Mouse (Mus musculus) liver, embryonic 11.5 days (tissue): Measurements from ENCODE around the gene Chchd6. TPM values are rescaled to one million over a fixed set of nuclear protein-coding genes. Genes with fewer than 3 reads are reported as not detected.

Experiments
- ATAC-seq: fragments of 200-750 bp; cut with Nextera tagmentation; replicated peaks from 2 replicates; pipeline ENCODE4 v1.8.0; 2017; ENCODE audit warnings: moderate number of reproducible peaks, mild to moderate bottlenecking, moderate TSS enrichment, moderate library complexity; ENCODE audit not compliant: low FRiP score
- DNase-seq: peaks from one replicate; pipeline ENCODE4 v3.0.0-alpha.2; 2017; ENCODE audit warnings: low spot score
- H3K27ac ChIP-seq: fragments of 300-500 bp; sonication (generic); 2 replicates; pipeline ENCODE4 v1.5.1; 2014; ENCODE audit warnings: mild to moderate bottlenecking, low read depth, low read length, control low read depth
- H3K27me3 ChIP-seq: fragments of 300-500 bp; sonication (generic); replicated peaks from 2 replicates; pipeline ENCODE4 v1.6.1; 2014; ENCODE audit warnings: low read length, mixed read lengths; ENCODE audit not compliant: control insufficient read depth, insufficient read depth
- H3K36me3 ChIP-seq: fragments of 300-500 bp; sonication (generic); 2 replicates; pipeline ENCODE4 v1.6.1; 2014; ENCODE audit warnings: mild to moderate bottlenecking, low read length, moderate library complexity, mixed read lengths; ENCODE audit not compliant: control insufficient read depth, insufficient read depth
- H3K4me1 ChIP-seq: fragments of 300-500 bp; sonication (generic); replicated peaks from 2 replicates; pipeline ENCODE4 v1.6.1; 2014; ENCODE audit warnings: low read length, mixed read lengths; ENCODE audit not compliant: control insufficient read depth, insufficient read depth
- H3K4me2 ChIP-seq: fragments of 300-500 bp; sonication (generic); 2 replicates; pipeline ENCODE4 v1.6.1; 2014; ENCODE audit warnings: mild to moderate bottlenecking, control low read depth, moderate library complexity
- H3K4me3 ChIP-seq: fragments of 300-500 bp; sonication (generic); 2 replicates; pipeline ENCODE4 v1.5.1; 2014; ENCODE audit warnings: low read depth, low read length, control low read depth
- H3K9ac ChIP-seq: fragments of 300-500 bp; sonication (generic); 2 replicates; pipeline ENCODE4 v1.6.1; 2014; ENCODE audit warnings: low read depth, low read length, control low read depth
- H3K9me3 ChIP-seq: fragments of 300-500 bp; sonication (generic); 2 replicates; pipeline ENCODE4 v1.6.1; 2016; ENCODE audit warnings: low read length, inconsistent platforms, mixed read lengths; ENCODE audit not compliant: control insufficient read depth
- WGBS: fragments of 180-500 bp; shearing (Covaris S2); extraction: QIAGEN DNeasy Blood & Tissue Kit; methylation state at CpG from one replicate; pipeline ENCODE4 v1.1.7; 2014; 5-methylcytosine and 5-hydroxymethylcytosine counted together
- polyA plus RNA-seq: library from polyadenylated mRNA; unstranded; fragments of >200 nt; fragmentation: Nextera tagmentation; extraction: Ambion mirVana; gene quantifications from 2 replicates; pipeline ENCODE4 v1.2.1, GENCODE M21; 2014

Chchd6 gene
- polyA plus RNA-seq, 1 experiment from 2014 or later: 43.2 TPM

DNA sequence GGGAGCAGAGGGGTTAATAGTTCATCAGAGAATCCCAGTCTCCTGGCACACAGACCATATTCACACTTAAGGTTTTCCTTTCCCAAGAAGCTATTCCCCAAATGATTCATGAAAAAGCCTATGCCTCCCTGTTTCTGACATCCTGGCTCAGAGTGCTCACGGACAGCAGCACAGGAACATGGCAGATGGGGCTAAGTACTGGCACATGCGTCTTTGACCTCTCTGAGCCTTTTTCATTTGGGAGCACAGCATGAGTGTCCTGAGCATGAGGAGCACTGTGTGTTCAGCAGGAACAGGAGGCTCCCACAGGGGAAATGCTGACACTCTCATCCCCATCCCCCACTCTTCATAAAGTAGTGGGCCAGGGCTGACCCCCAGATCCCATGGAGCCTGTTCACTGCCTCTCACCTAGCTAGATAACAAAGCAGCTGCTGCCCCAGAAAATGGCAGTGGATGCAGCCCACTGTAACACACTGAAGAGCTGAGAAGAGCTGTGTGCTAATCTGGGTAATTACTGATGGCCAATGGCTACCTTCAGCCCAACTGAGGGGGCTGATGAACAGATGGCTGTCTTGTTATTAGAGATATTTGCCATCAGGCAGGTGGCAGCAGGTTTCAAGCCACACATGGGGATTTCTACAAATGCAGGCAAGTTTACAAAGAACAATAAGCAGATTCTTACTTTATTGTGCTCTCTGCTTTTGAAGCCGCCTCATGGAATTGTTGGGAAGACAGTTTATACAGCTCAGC lies 176.2 kb downstream of the Chchd6 start:
- no peak overlapping the region for H3K27ac ChIP-seq
- 81% methylated on average over 3 of the region's 3 CpGs for WGBS

DNA sequence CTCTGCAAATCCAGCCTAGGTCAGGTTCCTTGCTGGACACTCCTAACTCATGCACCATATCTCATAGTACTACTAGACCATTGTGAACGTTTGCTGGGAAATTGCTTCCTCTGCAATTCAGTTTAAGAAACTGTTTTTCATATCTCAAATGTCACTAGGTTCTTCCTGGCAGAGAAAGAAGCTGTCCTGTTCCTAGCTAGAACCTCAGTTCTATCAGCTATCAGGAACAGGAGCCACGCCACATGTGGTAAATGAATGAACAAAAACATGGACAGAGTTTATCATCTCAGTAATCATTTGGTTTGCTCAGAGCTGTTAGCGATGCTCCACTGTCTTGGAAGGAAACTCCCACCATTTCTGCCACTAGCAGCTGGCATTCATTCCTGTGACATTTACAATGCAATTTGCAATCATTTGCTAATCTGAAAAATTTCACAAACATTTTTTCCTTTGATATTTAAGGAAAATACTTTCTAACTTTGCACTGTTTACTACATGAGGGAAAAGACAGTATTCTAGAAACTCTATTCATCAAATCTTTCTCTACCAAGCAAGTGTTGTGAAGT lies 179.3 kb downstream of the Chchd6 start:
- peaks cover 3% of the 10 kb centered on the region; the same call in 1 of the 2 replicates for H3K27me3 ChIP-seq
- no peak overlapping the region for H3K4me3 ChIP-seq
- no peaks in the 10 kb centered on the region for H3K9me3 ChIP-seq
- no peak overlapping the region for H3K9ac ChIP-seq
- H3K27ac ChIP-seq: no peak overlapping the region
- 0 out of 2 replicates have a peak, but pooled peaks cover 9% of the 10 kb centered on the region for H3K4me1 ChIP-seq
- no peak overlapping the region for H3K4me2 ChIP-seq
- 49% methylated on average over 3 of the region's 3 CpGs for WGBS
- no peak for ATAC-seq
- H3K36me3 ChIP-seq: no peaks in the 10 kb centered on the region
- DNase-seq: no peak

More for the DNA sequence above, 176.2 kb downstream of the Chchd6 start:
- DNase-seq (no peak), ATAC-seq (no peak)
- Histone ChIP-seq H3K9ac (no peak overlapping the region), H3K4me2 (no peak overlapping the region), H3K4me3 (no peak overlapping the region), H3K27me3 (peaks cover 3% of the 10 kb centered on the region; the same call in 1 of the 2 replicates), H3K36me3 (no peaks in the 10 kb centered on the region), H3K9me3 (no peaks in the 10 kb centered on the region), H3K4me1 (0 out of 2 replicates have a peak, but pooled peaks cover 7% of the 10 kb centered on the region)

DNA sequence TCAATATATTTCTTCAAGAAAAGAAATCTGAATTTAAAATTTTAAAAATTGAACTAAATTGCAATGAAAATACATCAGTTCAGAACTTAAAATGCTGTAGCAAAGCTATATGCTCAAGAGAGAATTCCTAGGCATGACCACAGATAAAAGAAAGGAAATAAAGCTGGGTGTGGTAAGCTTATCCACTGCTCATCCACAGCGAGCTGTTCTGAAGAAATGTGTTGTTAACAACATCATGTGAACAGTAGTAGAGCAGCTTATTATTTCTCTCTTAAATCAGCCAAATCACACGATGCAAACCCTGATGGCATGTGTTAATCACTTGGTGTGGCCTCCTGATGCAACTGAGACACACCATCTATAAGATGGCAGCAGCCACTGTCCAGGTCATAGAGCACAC lies 180.4 kb downstream of the Chchd6 start:
- DNase-seq: no peak

DNA sequence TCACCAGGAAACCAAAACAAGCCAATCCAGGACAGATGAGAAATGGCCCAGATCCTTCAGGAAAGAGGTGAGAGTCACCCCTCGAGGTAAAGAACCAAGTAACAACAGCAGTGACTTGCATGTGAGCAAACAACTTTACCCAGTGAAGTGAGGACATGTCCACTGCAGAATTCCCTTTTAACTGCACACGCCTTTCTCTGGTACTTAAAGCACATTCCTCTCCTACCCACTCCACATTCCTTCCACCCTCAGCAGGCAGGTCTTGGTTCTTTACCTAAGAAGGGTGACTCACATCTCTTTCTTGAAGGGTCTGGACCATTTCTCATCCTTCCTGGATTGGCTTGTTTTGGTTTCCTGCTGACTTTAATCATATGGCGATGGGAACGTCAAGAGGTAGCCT lies 181.3 kb downstream of the Chchd6 start:
- Histone ChIP-seq H3K27me3 (no peaks in the 10 kb centered on the region), H3K27ac (no peak overlapping the region), H3K4me1 (0 out of 2 replicates have a peak, but pooled peaks cover 9% of the 10 kb centered on the region), H3K9ac (no peak overlapping the region), H3K4me3 (no peak overlapping the region), H3K9me3 (no peaks in the 10 kb centered on the region), H3K36me3 (no peaks in the 10 kb centered on the region), H3K4me2 (no peak overlapping the region)
- DNase-seq: no peak
- WGBS: 78% methylated on average over 4 of the region's 4 CpGs
- no peak for ATAC-seq

More for the DNA sequence above, 180.4 kb downstream of the Chchd6 start:
- H3K4me2 ChIP-seq: no peak overlapping the region
- 0 out of 2 replicates have a peak, but pooled peaks cover 9% of the 10 kb centered on the region for H3K4me1 ChIP-seq
- H3K9ac ChIP-seq: no peak overlapping the region
- WGBS: 45% methylated on average over 2 of the region's 2 CpGs
- no peaks in the 10 kb centered on the region for H3K9me3 ChIP-seq
- no peak overlapping the region for H3K4me3 ChIP-seq
- peaks cover 3% of the 10 kb centered on the region; the same call in 1 of the 2 replicates for H3K27me3 ChIP-seq
- no peaks in the 10 kb centered on the region for H3K36me3 ChIP-seq
- ATAC-seq: no peak
- no peak overlapping the region for H3K27ac ChIP-seq

GRCm38 (mm10) chr6:89413481-89413884 lies 182.0 kb downstream of the Chchd6 start:
- no peak for ATAC-seq
- no peak overlapping the region for H3K4me3 ChIP-seq
- H3K36me3 ChIP-seq: no peaks in the 10 kb centered on the region
- H3K4me2 ChIP-seq: no peak overlapping the region
- H3K9me3 ChIP-seq: no peaks in the 10 kb centered on the region
- H3K27me3 ChIP-seq: no peaks in the 10 kb centered on the region
- 0 out of 2 replicates have a peak, but pooled peaks cover 9% of the 10 kb centered on the region for H3K4me1 ChIP-seq
- H3K27ac ChIP-seq: no peak overlapping the region
- DNase-seq: no peak
- H3K9ac ChIP-seq: no peak overlapping the region

DNA sequence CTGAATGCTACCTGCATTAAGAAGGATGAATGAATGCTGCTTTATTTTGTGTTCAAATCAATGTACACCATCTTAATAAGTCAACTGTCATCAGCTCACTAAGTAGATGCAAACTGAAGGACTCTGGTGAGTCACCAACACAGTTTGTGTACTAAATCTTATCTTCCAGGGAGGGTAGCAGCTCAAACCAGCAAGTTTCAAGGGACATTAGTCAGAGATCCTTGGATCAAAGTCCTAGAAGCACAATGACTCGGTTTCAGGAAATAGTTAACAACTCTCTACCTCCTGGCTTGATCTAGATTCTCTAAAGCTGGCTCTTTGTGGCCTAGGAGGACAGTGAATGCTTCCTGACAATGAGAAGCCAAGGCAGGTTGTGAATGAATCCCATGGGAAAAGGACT lies 182.9 kb downstream of the Chchd6 start:
- 31% methylated on average over 1 of the region's 1 CpGs for WGBS

GRCm38 (mm10) chr6:89409041-89409440 lies 186.4 kb downstream of the Chchd6 start:
- H3K9ac ChIP-seq: no peak overlapping the region
- no peak overlapping the region for H3K27ac ChIP-seq
- no peak overlapping the region for H3K4me2 ChIP-seq
- no peak overlapping the region for H3K4me3 ChIP-seq
- no peaks in the 10 kb centered on the region for H3K27me3 ChIP-seq
- H3K36me3 ChIP-seq: no peaks in the 10 kb centered on the region
- no peak for ATAC-seq
- 75% methylated on average over 1 of the region's 1 CpGs for WGBS
- 0 out of 2 replicates have a peak, but pooled peaks cover 2% of the 10 kb centered on the region for H3K4me1 ChIP-seq
- no peak for DNase-seq
- no peaks in the 10 kb centered on the region for H3K9me3 ChIP-seq

More for the DNA sequence above, 182.9 kb downstream of the Chchd6 start:
- Histone ChIP-seq H3K4me2 (no peak overlapping the region), H3K36me3 (no peaks in the 10 kb centered on the region), H3K9ac (no peak overlapping the region), H3K9me3 (no peaks in the 10 kb centered on the region), H3K4me1 (0 out of 2 replicates have a peak, but pooled peaks cover 9% of the 10 kb centered on the region), H3K4me3 (no peak overlapping the region), H3K27ac (no peak overlapping the region), H3K27me3 (no peaks in the 10 kb centered on the region)
- ATAC-seq: no peak
- no peak for DNase-seq

DNA sequence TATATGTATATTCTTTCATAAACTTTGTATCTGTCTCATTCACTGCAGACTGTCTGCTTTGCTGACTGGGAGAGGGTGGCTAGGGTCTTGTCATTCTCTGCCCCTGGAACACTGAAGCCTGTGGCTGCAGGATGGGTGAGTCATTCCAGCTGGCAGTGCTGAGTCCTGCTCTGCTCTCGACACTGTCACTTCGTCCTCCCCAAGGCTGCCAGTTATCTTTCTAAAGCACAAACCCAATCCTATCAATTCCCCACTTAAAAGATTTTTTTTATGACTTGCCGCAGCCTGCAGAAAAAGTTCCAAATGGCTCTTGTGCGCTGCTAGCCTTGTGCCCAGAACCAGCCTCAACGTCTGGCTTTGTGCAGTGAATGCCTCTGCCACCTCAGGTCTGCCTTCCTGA lies 187.2 kb downstream of the Chchd6 start:
- ATAC-seq (no peak), DNase-seq (no peak)
- Histone ChIP-seq H3K4me3 (no peak overlapping the region), H3K36me3 (no peaks in the 10 kb centered on the region), H3K27ac (no peak overlapping the region), H3K9ac (no peak overlapping the region), H3K4me2 (no peak overlapping the region), H3K4me1 (no peaks in the 10 kb centered on the region), H3K9me3 (no peaks in the 10 kb centered on the region), H3K27me3 (no peaks in the 10 kb centered on the region)
- 65% methylated on average over 5 of the region's 5 CpGs for WGBS
